Mouse (Mus musculus): ENCODE data around the gene Ep300. TPM values are rescaled to one million over a fixed set of nuclear protein-coding genes. Genes with fewer than 3 reads are reported as not detected.
"Not testable (repeated sequence)": the region's sequence is repeated elsewhere in the genome, so short reads cannot be mapped to it uniquely, and the experiment has no call there.

Gene Ep300
- total RNA-seq, 2 experiments from 2014 or later: 51.0 to 68.6 TPM

GRCm38 (mm10) chr15:81594146-81594696, 9.1 kb downstream of the Ep300 start:
- DNase-seq: no peak

- not testable (repeated sequence) for DNase-seq
Observed at GRCm38 (mm10) chr15:81598742-81599141, 13.6 kb downstream of the Ep300 start.

- DNase-seq: no peak
Observed at GRCm38 (mm10) chr15:81605241-81605640, 20.1 kb downstream of the Ep300 start.

- peak; percentile 19 for DNase-seq
Observed at GRCm38 (mm10) chr15:81606634-81607033, 21.5 kb downstream of the Ep300 start.

- peak; percentile 63 for DNase-seq
Observed at GRCm38 (mm10) chr15:81649516-81650455, 64.6 kb downstream of the Ep300 start.

GRCm38 (mm10) chr15:81650636-81651035, 65.5 kb downstream of the Ep300 start:
- DNase-seq: peak; percentile 54

GRCm38 (mm10) chr15:81661701-81662100, 76.5 kb downstream of the Ep300 start:
- DNase-seq: no peak

- no peak for DNase-seq
Observed at GRCm38 (mm10) chr15:81663281-81663680, 78.1 kb downstream of the Ep300 start.

GRCm38 (mm10) chr15:81663697-81664561, 78.8 kb downstream of the Ep300 start, which contains the start of gene L3mbtl2:
L3mbtl2 (plus strand) TSS chr15:81663889.
- DNase-seq: peak; percentile 94

- no peak for DNase-seq
Observed at GRCm38 (mm10) chr15:81666957-81667356, 81.8 kb downstream of the Ep300 start.

- peak; percentile 72 for DNase-seq
Observed at GRCm38 (mm10) chr15:81670231-81670640, 85.1 kb downstream of the Ep300 start.

GRCm38 (mm10) chr15:81676637-81677036, 91.5 kb downstream of the Ep300 start:
- DNase-seq: no peak

GRCm38 (mm10) chr15:81680301-81680805, 95.2 kb downstream of the Ep300 start:
- DNase-seq: no peak

- no peak for DNase-seq
Observed at GRCm38 (mm10) chr15:81693366-81693966, 108.3 kb downstream of the Ep300 start.

GRCm38 (mm10) chr15:81693967-81694881, 109.1 kb downstream of the Ep300 start:
- DNase-seq: peak; percentile 92

- DNase-seq: no peak
Observed at GRCm38 (mm10) chr15:81694891-81695290, 109.7 kb downstream of the Ep300 start.

- DNase-seq: no peak
Observed at GRCm38 (mm10) chr15:81697175-81697574, 112.0 kb downstream of the Ep300 start, which contains the start of gene Chadl. Chadl (minus strand) TSS chr15:81697287.

GRCm38 (mm10) chr15:81697847-81698246, 112.7 kb downstream of the Ep300 start:
- peak; percentile 49 for DNase-seq

- DNase-seq: no peak
Observed at GRCm38 (mm10) chr15:81698532-81698931, 113.4 kb downstream of the Ep300 start.

- no peak for DNase-seq
Observed at GRCm38 (mm10) chr15:81700161-81700560, 115.0 kb downstream of the Ep300 start.

- DNase-seq: peak; percentile 53
Observed at GRCm38 (mm10) chr15:81700601-81701000, 115.5 kb downstream of the Ep300 start.
